Mouse (Mus musculus) liver, postnatal 0 days (tissue): ENCODE data around the gene Megf9.

Experiments used
- CTCF ChIP-seq: sonication (generic); IDR thresholded peaks from 2 replicates; pipeline ENCODE4 v1.5.1; 2016; ENCODE audit warnings: antibody characterized with exemption, low read depth
- EP300 ChIP-seq: IDR thresholded peaks from 2 replicates; pipeline ENCODE4 v1.6.1; 2016; ENCODE audit warnings: antibody characterized with exemption, low read depth, mild to moderate bottlenecking

GRCm38 (mm10) chr4:70531021-70531420 is 3.8 kb downstream of the Megf9 start:
- peak; percentile 36; the same call in 1 of the 2 replicates for TF ChIP-seq EP300
- TF ChIP-seq CTCF, result no peak
